Mouse (Mus musculus) kidney, adult 9 months (tissue): ENCODE measurements around the gene Slc35g3.

Source experiments
- DNase-seq: peaks from one replicate; pipeline ENCODE4 v3.0.0; 2022

Gene Slc35g3

DNA sequence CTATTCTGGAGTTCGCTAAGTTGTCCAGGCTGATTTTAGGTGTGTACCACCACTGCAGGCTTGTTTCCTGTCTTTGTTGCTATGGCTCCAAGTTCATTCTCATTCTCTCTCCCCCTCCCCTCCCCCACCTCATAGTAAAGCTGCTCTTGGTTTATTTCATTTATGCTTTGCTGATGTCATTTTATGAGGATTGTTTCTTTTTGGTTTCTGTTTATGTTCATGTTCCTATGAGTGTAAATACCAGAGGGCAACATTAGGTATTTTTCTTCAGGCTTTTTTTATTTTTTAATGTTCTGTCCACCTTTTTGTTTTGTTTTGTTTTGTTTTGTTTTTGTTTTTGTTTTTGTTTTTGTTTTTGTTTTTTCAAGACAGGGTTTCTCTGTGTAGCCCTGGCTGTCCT, at the start of gene Slc35g3:
Slc35g3 (minus strand) TSS at position 101 of the 400 bp plus-strand sequence.
- no peak for DNase-seq

DNA sequence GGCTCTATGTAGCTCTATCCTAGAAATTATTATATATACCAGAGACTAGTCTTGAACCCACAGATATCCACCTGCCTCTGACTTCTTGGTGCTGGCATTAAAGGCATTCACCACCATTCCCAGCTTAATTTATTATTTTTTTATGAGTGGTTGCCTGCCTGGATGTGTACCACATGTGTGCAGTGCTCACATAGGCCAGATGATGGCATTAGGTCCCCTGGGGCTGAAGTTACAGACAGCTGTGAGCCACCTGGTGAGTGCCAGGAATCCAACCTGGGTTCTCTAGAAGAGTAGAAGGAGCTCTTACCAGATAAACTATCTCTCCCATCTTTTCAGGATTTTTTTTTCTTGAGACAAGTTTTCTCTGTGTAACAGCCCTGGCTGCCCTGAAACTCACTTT, 48.5 kb upstream of the Slc35g3 start:
- no peak for DNase-seq

DNA sequence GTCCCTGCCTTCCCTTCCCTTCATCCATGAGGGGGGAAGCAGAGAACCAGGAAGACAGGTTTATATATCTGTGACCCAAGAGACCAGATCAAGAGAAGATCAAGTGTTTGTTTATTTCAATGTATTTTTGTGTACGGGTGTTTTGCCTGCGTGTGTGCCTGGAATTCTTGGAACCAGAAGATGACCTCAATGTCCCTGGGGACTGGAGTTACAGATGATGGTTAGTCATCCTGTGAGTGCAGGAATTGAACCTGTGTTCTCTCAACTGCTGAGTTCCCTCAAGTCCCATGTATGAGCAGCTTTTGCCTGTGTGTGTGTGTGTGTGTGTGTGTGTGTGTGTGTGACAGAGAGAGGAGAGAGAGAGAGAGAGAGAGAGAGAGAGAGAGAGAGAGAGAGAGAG, 45.9 kb upstream of the Slc35g3 start:
- DNase-seq, result no peak

DNA sequence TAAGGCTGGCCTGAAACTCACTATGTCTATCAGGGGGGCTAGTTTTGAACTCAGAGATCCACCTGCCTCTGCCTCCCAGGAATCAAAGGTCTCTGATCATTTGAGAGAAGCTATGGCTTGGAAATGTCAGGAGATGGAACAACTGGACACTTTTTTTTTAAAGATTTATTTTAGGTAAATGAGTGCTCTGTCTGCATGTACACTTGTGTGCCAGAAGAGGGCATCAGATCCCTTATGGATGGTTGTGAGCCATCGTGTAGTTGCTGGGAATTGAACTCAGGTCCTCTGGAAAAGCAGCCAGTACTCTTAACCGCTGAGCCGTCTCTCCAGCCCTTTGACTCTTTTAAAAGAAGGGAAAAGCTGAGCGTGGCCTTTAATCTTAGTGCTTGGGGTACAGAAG, 44.6 kb upstream of the Slc35g3 start:
- no peak for DNase-seq

DNA sequence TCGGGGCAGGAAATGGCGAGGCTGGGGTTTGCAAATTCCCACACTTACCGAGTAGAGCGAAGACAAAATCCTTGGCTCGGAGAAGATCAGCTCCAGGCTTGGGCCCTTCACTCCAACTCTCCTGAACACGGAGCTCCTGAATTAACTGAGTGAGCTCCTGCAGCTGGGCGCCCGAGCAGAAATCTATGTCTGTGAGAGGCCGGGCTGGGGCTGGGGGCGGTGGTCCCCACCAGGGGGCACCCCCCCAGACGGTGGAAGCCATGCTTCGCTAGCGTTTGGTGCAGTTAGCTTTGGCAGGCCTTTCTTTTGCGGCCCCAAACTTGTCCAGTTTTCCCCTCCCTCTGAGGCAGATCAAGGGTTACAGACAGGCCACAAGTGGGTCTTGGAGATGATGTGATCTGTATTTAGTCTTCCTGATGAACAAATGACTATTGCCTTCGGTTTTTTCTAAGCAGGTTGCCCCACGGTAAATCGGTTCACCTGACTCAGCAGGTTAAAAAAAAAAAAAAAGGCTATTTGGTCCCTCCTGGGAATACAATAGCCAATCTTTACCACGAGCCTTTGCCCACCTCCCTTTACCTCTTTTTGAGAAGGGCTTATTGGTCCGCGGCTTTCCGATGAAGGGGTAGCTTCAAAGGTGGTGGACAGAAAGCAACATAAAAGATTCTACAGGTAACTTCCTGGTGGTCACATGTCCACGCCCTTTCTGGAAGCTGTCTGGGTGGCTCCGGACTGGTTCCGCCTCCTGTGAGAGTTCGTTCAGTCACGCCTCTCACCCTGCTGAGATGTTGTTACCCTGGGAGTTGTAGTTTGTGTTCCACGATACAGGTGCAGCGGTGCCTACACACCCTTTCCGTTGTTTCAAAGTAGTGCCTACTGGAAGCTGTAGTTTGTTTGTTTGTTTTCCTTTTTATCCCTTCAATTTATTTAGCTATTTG, 43.5 kb upstream of the Slc35g3 start, which contains the start of gene Tmem102:
Tmem102 (minus strand) TSS at position 653 of the 938 bp plus-strand sequence.
- DNase-seq, result peak; percentile 93

DNA sequence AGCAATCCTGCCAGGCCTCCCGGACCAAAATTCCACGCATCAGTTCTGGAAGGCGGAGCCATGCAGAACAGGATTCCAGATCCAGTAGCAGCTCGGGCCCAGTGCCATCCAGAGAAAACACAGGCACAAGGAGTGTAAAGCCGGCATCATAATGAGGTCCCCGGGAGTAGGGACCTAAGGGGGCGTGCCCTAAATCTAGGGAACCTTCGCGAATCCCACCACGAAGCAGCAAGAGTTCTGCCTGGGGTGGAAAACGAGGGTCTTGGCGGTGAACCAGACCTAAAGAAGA, 42.8 kb upstream of the Slc35g3 start:
- DNase-seq, result peak; percentile 56

DNA sequence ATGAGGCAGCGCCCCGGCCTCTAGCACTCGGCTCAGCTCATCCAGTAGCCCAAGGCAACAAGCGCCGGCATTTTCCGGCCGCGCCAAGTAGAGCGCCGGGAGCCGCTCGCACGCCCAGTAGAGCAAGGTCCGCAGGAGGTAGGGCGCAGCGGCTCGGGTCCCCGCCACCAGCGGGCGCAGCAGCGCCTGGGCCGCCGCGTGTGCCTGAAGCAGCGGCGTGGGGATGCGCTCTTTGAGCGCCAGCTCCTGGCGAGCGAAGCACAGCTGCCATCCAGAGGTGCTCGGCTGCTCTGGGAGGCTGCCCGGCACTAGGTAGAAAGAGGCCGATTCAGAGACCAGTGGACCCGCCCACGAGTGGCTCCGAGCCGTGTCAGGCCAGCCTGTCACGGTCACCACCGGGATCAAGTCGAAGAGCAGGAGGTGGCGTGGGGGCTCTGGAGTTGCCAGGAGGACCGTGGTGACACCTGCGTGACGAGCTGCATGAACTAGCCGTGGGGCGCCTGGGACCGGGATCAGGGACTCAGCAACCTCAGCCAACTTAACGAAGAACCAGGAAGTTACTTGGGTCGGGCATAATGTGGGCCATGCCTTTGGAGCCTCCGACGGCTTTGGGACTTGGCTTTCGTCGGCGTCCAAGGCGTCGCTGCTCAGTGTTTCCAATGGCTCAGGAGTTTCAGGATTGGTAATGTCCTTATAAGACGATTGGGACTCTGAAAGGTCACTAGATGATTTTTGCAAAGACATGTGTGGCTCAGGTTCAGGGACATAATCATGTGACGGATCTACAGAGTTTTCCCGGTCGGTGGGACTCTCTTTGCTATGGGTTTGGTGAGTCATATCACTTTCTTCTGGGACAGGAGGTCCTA, 42.3 kb upstream of the Slc35g3 start:
- peak; percentile 85 for DNase-seq

DNA sequence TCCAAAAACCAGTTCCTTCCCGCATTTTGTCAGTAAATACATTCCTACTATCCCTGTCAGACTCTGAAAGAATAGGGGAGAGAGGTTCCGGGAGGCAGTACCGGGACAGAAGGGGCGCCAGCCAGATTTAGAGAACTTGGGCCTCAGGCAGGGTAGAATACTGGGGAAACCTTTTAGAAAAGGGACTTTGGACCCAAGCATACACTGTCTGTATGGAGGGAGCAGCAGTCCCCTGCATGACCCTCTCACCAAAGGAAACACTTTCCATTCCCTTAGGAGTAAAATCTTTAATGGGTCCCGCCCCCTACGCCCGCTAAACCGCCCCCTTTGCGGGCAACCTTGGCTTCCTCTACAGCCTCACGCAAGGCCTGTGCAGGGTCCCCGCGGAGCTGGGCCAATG, 41.6 kb upstream of the Slc35g3 start:
- DNase-seq, result no peak

DNA sequence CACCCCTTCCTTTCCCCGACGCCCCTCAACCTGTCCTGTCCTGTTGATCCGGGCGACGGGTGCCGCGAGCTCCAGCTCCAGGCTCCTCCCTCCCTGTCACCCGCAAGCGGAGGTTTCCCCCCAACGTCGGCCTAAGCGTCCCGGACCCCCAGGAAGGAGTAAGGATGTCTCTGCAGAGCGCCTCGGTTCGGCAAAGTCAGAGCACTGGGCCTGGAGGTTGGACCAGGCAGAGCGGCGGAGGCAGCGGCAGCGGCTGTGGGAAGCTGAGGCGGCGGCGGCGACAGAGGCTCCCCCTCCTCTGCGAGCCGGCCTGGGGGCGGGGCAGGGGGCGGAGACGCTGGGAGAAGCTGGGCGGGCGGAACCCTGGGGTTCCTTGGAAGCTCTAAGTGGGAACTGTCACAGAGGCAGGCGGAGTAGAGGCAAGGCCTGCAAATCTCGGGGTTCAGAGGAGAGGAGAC, 40.9 kb upstream of the Slc35g3 start:
- peak; percentile 72 for DNase-seq

DNA sequence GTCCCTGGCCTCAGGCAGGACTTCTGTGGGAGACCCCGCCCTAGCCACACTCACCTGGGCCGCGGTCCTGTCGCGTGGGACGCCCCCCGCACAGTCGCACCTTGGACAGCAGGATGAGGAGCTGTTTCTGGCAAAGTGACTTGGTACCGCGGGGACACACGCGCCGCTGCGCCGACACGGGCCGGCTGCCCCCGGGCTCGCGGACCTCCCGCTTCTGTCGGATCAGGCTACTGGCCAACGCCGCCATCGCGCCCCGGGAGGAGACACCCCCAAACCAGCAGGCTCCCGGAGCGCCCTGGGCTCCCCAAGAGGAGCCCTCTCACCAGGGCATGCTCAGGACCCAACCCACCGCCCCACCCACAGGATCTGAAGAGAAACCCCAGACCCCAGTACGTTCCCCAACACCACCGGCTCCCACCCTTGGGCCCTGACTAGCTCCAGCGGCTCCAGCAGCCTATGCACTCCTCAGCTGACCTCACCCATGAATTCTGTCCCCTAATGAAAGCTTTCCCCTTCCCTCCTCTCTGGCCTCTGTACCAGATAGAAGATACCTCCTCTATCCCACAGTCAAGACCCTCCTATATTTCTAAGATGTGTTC, 39.7 kb upstream of the Slc35g3 start, which contains the start of gene Fgf11:
Fgf11 (minus strand) TSS at position 479 of the 599 bp plus-strand sequence.
- DNase-seq, result no peak

DNA sequence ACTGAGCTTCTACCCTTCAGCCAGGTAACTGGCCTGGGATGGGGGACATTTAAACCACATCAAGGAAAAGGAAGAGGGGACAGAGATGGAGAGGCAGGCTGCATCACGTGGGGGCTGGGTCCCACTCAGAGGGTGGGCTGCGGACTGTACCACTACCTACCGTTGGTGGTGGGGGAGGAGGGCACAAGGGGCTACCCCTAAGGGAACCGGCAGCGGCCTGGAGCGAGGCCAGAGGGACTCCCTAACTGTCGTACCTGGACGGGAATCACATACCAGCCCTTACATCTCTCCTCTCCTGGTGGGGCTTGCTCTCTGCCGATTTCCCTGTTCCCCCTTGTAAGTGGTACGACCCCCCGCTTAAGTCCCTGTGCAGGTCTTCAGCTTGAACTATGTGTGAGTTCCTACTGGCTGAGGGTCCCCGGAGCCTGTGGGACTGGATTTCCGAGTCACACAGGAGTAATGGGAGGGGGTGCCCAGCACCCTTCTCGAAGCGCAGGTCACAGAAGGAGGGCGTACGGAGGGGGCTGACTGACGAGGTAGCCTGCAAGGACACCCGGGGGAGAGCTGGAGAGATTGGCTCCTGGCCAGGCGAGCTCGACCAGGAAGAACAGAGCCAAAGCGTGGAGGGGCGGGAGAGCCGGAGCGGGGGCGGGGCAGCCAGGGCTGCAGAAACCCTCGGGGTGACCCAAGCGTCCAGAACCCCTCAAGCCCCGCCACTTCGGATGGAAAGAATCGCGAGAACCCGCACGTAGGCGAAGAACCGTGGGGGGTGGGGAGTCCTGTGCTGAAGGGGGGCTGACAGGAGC, 38.8 kb upstream of the Slc35g3 start:
- DNase-seq, result peak; percentile 41

DNA sequence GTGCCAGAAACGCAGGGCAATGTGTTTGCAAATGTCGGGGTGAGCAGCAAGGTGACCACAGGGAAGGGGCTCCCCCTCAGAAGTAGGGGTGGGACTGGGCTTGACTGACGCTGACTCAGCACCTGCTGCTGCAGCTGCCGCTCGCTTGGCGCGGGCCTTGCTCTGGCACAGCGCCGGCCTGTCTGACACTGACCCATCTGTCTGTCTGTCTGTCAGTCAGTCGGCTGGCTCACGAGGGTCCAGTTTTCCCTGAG, 38.3 kb upstream of the Slc35g3 start:
- DNase-seq, result no peak

DNA sequence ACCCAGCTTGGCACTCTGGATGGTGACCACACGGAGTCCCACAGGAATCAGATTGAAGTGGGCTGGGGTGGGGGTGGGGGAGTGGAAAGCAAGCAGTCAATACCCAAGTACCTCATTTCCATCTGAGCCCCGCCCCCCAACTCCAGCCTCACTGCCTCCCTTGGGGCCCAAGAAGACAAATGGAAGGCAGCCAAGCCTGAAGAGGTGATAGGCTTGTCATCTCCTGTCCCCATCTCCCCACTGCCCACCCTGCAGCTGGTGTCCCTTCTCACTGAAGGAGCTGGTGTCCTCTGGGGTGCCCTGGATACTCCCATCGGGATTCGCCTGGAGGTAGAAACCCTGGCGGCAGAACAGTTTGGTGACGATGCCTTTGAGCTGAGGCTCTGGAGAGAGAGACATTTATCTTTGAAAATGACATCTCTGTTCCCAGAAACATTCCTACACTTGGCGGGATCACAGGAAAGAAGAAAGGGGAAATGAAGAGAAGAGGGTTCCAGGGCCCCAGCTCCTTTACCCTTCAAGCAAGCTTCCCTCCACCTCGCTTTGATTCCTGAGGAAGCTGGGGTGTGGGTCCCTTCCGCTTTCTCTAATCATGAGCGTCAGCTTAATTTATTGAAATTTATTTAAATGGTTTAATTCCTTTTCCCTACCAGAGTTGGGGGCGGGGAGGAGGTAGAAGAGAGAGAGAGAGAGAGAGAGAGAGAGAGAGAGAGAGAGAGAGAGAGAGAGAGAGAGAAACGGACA, 37.8 kb upstream of the Slc35g3 start:
- DNase-seq, result no peak

DNA sequence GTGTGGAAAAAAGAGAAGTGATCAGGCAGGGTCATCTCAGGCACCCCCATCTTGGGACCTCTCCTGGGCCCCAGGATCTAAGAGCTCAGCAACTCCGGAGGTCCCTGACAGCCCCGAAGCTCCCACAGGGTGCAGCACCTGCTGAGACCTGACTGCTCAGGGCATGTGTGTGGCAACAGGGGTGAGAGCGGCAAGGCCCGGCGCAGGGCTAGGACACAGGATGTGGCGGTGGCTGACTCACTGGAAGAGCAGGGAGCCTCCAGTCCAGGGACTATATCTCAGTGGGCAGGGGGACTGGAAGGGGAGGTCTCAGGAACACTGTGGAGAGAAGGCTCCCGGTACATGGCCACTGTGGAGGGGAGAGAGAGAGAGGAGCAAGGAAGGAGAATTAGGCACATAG, 36.2 kb upstream of the Slc35g3 start:
- DNase-seq, result no peak

DNA sequence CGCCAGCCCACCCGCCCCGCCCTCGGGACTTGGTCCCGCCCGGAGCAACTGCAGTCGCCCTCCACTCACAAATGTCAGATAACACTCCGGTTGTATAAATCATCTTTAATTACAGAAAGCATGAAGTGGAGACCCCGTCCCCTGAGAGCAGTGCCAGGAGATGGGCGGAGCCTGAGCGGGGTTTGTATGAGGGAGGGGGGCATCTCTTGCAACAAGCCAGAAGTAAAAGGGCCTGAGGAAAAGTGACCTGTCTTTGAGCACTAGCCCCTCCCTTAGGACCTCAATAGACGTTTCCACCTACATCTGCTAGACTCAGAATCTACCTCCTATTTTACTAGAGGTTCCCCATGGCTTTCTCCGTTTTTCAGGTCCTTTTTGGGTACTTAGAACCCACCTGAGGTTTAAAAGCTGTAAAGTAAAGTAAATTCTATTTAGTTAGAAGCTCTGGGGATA, 34.2 kb upstream of the Slc35g3 start:
- DNase-seq, result peak; percentile 34

DNA sequence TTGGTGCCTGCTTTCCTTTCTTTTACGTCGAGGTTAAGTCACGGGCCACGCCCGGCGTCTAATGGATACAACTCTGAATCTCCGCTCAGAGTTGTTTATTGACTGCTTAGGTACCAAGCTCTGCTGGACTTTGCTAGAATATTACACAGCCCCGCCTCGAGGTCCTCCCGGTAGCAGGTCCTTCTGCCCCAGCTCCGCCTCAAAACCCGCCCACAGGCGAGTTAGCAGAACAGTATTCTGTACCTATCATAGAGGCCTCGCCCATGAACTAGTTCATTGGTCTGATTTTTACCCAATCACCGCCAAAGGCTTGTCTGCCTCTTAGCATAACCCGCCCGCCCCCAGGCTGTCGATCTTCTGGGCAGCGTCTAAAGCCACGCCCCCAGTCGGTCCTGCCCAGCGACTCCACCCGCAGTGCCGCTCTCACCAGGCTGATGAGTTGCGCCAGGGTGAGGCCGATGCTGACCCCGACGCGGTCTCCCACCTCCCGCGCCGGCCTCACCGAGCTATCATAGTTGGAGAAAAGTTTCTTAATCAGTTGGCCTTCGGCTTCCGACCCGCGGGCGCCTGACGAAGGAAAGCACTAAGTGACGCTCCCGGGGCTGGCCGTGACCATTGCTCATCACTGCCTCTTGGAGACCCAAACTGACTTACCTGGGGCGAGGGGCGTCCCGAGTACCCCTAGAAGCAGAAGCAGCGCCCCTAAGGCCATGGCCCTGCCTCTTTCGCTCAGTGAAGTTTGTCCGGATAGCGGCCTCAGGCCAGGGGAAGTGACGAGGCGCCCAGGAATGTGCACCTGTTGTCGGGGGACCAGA, 33.6 kb upstream of the Slc35g3 start, which contains the start of gene Chrnb1:
Chrnb1 (minus strand) TSS at position 776 of the 815 bp plus-strand sequence.
- DNase-seq, result peak; percentile 99

DNA sequence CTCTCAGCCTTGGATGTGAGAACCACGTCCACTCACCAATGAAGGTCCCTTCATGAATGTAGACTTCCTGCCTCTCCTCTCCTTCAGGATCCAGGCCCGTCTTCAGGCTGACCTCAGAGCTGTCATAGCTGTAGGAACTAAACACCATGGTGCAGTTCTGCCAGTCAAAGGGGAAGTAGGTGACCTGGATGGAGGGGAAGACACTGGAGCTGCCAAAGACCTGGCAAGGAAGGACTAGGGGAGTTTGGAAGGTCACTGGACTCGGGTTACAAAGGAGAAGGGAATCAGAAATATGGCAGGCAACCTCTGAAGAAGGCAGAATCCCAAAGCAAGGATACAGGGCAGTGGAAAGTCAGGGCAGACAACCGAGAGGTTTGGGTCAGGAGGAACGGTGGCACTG, 31.7 kb upstream of the Slc35g3 start:
- no peak for DNase-seq

DNA sequence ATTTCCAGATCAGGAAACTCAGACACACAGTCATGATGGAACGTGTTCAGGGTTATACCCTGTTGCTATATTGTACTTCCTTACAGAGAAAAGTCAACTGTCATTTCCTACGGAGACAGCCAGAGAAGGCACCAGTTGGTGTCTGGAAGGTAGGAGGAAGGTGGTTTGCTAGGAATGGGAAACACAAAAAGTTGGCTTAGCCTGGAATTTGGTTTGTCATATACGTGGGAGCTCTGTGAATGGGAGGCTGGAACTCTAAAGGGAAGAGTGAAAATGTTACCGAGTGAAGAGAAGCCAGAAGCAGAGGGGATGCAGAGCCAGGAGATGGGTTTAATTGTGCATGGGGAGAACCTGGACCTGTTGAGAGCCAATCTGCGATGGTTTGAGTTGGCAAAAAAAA, 29.7 kb upstream of the Slc35g3 start:
- no peak for DNase-seq

DNA sequence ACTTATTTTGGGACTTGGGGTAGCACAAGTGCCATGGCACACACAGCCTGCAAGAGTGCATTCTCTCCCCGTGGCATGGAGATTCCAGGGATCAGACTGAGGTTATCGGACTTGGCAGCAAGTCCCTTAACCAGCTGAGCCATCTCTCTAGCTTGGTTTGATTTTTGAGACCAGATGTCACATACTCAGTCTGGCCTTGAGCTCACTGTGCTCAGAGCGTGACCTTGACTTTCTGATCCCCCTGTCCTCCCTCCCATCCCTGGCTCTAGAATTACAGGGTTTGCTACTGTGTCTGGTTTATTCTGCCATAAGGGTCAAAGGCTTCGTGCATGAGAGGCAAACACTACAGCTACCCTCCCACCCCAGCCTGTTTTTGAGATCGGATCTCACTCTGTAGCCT, 27.7 kb upstream of the Slc35g3 start:
- DNase-seq, result no peak

DNA sequence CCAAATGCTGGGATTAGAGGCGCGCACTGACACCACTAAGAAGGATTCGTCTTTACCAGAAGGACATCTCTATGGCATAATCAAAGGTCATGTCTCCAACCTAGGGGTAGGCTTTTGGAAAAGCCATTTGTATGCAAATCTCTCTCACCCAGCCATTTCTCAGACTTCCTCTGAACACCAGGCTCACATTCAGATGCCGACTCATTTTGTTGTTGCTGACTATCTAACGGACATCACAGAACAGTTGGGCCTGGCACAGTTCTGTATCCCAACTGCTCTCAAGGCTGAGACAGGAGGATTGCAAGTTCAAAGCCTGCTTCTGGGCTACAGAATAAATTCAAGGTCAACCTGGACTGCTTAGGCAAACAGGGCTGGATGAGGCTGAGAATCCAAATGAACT, 25.5 kb upstream of the Slc35g3 start:
- no peak for DNase-seq

DNA sequence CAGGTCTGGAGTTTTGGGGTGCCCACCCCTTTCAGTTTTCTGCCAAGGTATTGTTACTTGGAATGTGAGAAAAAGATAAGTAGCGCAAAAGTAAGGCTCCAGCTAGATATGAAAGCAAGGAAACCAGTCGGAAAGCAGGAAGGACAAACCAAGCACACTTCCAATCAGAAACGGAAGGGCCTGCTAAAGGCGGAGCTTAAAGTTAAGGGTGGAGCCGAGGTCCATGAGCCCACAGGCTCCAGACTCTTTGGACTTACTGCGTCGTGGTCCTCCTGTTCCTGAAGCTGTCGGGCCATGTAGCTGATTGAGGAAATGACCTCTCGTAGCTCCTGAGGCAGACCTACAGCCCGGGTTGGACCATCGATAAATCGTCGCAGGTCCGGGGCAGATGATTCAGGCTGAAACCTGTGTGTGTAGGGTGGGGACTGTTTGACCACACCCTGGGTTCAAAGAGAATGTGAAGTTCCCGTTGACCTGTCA, 23.1 kb upstream of the Slc35g3 start:
- DNase-seq, result peak; percentile 49
